Mouse (Mus musculus): ENCODE data around the gene Hist1h2bp.
"Not testable (repeated sequence)": the region's sequence is repeated elsewhere in the genome, so short reads cannot be mapped to it uniquely, and the experiment has no call there.

Hist1h2bp gene

GRCm38 (mm10) chr13:21783734-21784161, 3.5 kb upstream of the Hist1h2bp start:
- DNase-seq = peak; percentile 5

GRCm38 (mm10) chr13:21784311-21784710, 3.0 kb upstream of the Hist1h2bp start:
- no peak for DNase-seq

GRCm38 (mm10) chr13:21786189-21786898, 917 bp upstream of the Hist1h2bp start:
- no peak for DNase-seq

DNA sequence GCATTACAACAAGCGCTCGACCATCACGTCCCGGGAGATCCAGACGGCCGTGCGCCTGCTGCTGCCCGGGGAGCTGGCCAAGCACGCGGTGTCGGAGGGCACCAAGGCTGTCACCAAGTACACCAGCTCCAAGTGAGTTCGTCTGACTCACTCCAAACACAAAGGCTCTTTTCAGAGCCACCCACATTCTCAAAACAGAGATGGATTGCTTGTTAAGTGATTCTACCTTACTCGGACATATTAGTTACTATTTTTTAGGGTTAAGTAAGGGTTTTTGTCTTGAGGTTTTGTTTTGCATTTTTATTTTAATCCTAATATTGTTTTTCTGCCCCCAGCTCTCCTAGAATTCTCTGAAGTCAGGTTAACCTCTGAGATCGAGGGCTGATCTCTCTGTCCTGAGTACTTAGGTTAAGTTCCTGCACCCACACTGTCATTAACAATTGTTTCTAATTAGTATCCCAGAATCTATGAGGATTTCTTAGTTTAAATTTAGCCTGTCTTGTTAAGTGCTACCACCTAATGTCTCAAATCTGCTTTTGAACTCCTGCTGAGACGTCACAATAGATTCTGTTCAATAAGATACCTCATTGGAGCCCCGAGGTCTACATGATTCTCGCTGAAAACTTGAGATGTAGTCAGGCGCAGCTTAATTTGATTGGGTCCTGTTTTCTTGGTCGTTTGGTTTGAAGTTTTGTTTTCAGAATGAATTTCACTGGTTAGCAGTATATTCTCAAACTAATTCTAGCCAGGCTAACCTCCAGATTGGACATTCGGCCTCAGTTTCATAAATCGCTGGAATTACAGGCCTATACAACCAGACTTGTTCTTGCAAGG, 716 bp downstream of the Hist1h2bp start:
- DNase-seq = no peak

GRCm38 (mm10) chr13:21789925-21790324, 2.7 kb downstream of the Hist1h2bp start:
- no peak for DNase-seq

DNA sequence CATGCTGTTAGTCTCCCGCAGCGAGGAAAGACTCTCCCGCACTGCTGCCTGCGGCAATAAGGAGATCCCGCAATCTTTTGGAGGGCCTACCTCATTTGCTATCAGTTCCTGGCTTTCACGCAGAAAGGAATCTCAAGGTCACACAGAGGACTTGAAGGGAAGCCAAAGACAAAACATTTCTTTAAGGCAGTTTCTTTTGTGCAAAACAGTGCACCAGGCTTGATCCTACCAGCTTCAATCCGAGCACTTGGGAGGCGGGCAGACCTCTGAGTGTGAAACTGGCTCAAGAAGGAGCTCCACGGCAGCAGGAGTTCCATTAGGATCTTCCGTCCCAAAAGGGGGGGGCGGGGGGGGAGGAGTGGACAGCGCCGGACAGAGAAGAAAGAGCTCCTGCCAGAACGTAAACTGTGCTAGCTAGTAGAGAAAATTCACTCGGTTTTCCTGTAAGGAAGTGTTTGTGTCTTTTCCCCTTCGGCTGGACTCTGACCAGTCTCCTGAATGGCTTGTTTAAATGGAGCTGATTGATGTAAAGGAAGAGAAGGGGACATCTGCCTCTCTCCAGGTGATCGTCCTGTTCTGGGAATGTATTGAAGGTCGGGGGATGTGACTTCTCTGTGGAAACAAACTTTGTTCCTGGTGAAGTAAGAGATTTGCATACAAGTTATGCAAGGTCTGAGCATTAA, 3.5 kb downstream of the Hist1h2bp start:
- DNase-seq = no peak

DNA sequence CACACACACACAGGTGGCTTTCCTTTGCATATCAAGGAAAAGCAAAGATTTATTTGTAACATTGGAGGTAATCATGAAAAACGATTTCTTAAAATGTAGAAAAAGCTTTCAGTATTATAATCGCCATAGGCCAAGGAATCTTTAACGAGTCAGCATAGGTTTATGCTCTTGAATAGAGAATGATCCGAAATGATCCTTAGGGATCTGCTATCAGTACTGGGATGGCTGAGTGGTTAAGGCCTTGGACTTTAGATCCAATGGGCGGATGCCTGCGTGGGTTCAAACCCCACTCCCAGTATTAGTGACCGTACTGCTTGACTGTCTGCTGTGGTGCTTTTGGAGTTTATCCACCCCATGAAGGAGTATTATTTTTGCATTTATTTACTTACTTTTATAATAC, 8.3 kb downstream of the Hist1h2bp start:
- no peak for DNase-seq

DNA sequence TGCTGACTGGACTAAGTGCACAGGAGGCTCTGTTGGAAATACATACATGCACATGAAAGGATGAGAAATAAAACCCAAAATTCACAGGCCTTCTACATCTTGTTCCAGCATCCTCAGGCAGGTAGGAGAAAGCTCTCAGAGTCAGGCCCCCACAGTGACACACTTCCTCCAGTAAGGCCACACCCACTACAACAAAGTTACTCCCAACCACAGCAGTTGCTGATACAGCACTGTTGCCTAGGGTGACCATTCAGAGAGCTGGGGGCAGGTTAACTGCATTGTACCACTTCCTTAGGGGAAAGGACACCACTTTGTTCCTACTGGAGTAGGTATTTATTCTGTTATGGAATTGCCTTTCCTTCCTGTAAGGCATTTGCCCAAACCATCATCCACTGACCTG, 9.9 kb downstream of the Hist1h2bp start:
- DNase-seq = not testable (repeated sequence)

- DNase-seq = not testable (repeated sequence)
Measured at GRCm38 (mm10) chr13:21803058-21803457, 15.8 kb downstream of the Hist1h2bp start.

DNA sequence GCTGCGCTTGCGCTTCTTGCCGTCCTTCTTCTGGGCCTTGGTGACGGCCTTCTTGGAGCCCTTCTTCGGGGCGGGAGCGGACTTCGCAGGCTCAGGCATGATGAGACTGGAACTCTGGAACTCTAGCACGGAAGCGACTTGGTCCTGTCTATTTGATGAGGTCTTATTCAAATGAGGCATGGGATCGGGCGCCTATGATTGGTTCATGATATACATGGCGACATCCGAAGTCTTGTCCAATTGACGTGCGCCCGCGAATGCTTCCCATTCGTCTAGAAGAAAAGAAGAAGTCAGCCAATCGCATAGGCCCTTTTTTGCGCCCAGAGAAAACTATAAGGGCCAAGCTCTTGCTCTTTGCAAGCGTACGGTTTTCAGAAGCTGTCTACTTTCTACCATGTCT, 22.8 kb downstream of the Hist1h2bp start, which contains the start of the genes Hist1h2bq and Hist1h2ao:
Hist1h2bq (minus strand) TSS at position 125 of the 400 bp plus-strand sequence.
Hist1h2ao (plus strand) TSS at position 393 of the 400 bp plus-strand sequence.
- DNase-seq = not testable (repeated sequence)

GRCm38 (mm10) chr13:21811074-21811473, 23.8 kb downstream of the Hist1h2bp start:
- DNase-seq = not testable (repeated sequence)

DNA sequence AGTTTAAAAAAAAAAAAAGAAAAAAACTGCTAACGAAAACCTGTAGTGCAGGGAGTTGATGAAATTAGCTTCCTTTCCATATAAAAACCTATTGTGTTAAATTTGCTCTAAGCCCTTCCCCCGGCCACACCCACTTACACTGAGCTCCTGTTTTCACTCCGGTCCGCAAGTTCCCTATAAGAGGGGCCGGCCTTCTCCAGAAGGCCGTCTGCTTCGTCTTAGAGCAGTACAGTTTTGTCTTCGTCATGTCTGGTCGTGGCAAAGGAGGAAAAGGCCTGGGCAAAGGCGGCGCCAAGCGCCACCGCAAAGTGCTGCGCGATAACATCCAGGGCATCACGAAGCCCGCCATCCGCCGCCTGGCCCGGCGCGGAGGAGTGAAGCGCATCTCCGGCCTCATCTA, 24.3 kb downstream of the Hist1h2bp start, which contains the start of gene Hist1h4m:
Hist1h4m (plus strand) TSS at position 208 of the 400 bp plus-strand sequence.
- DNase-seq = peak; percentile 18

DNA sequence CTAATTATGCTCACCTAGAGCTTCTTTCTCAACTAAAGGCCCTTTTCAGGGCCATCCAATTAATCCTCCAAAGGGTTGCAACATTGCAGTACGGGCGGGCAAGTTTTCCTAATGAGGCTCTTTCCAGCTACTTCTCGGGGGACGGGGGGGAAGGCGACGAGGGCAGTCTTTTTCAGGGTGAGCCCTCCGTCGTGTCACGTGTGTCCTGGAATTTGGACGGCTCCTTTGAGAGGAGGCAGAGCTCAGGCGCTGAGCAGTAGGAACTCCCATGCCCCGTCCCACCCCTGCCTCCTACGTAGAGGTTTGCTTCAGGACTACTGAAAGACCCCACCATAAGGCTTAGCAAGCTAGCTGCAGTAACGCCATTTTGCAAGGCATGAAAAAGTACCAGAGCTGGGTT, 24.8 kb downstream of the Hist1h2bp start:
- DNase-seq = not testable (repeated sequence)

DNA sequence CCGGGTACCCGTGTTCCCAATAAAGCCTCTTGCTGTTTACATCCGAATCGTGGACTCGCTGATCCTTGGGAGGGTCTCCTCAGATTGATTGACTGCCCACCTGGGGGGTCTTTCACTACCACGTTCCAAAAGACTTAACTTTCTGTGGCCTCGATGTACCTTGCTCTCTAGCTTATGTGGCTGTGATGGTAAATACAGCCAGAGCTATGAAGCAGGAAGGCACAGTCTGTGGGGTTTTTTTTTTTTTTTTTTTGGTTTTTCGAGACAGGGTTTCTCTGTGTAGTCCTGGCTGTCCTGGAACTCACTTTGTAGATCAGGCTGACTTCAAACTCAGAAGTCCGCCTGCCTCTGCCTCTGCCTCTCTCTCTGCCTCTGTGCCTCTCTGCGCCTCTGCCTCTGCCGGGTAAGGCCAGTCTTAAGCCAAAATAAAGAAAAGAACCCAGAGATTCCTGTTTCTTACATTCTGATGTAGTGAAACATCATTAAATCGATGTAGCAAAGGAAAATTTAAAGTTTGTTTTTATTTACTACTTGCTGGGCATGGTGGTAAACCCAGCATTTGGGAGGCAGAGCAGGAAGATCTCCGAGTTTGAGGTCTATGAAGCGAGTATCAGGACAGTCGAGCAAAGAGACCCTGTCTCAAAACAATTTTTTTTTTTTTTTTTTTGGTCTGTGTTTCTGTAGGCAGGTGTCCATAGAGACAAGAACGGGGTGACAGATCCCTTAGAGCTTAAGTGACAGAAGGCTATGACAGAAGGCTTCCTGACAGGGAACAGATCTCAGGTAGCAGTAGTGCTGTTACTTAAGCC, 33.0 kb downstream of the Hist1h2bp start:
- not testable (repeated sequence) for DNase-seq

DNA sequence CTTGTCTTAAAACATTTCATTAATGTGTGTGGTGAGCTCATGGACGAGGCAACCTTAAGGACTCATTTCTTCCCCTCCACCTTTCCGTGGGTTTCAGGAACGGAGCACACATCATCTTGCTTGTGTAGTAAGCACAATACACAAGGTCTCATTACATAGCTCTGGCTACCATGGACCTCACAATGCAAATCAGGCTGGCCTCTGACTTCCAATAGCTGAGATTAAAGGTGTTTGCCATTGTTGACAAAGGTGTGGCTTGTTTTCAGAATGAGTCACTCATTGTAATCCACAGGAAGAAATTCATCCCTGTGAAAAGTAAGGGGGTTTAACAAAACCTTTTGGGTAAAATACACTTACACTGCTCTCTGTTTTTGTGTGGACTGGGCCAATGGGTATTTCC, 41.2 kb downstream of the Hist1h2bp start:
- DNase-seq = no peak

- DNase-seq = no peak
Measured at GRCm38 (mm10) chr13:21830344-21830743, 43.1 kb downstream of the Hist1h2bp start.

DNA sequence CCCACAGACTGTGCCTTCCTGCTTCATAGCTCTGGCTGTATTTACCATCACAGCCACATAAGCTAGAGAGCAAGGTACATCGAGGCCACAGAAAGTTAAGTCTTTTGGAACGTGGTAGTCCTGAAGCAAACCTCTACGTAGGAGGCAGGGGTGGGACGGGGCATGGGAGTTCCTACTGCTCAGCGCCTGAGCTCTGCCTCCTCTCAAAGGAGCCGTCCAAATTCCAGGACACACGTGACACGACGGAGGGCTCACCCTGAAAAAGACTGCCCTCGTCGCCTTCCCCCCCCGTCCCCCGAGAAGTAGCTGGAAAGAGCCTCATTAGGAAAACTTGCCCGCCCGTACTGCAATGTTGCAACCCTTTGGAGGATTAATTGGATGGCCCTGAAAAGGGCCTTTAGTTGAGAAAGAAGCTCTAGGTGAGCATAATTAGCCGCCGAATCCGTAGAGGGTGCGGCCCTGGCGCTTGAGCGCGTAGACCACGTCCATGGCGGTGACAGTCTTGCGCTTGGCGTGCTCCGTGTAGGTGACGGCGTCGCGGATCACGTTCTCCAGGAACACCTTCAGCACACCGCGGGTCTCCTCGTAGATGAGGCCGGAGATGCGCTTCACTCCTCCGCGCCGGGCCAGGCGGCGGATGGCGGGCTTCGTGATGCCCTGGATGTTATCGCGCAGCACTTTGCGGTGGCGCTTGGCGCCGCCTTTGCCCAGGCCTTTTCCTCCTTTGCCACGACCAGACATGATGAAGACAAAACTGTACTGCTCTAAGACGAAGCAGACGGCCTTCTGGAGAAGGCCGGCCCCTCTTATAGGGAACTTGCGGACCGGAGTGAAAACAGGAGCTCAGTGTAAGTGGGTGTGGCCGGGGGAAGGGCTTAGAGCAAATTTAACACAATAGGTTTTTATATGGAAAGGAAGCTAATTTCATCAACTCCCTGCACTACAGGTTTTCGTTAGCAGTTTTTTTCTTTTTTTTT, 44.4 kb downstream of the Hist1h2bp start, which contains the start of gene Hist1h4n:
Hist1h4n (minus strand) TSS at position 779 of the 977 bp plus-strand sequence.
- peak; percentile 13 for DNase-seq

- not testable (repeated sequence) for DNase-seq
Measured at GRCm38 (mm10) chr13:21833461-21833860, 46.2 kb downstream of the Hist1h2bp start, which contains the start of the genes Hist1h2ap and Hist1h2br. Hist1h2ap (minus strand) TSS chr13:21833507. Hist1h2br (plus strand) TSS chr13:21833743.
